Mouse (Mus musculus) cerebellum, adult 9-10 months (tissue): ENCODE results near the gene Rorb.

Source experiments
- DNase-seq: peaks from one replicate; pipeline ENCODE4 v3.0.0; 2022

Gene Rorb

DNA sequence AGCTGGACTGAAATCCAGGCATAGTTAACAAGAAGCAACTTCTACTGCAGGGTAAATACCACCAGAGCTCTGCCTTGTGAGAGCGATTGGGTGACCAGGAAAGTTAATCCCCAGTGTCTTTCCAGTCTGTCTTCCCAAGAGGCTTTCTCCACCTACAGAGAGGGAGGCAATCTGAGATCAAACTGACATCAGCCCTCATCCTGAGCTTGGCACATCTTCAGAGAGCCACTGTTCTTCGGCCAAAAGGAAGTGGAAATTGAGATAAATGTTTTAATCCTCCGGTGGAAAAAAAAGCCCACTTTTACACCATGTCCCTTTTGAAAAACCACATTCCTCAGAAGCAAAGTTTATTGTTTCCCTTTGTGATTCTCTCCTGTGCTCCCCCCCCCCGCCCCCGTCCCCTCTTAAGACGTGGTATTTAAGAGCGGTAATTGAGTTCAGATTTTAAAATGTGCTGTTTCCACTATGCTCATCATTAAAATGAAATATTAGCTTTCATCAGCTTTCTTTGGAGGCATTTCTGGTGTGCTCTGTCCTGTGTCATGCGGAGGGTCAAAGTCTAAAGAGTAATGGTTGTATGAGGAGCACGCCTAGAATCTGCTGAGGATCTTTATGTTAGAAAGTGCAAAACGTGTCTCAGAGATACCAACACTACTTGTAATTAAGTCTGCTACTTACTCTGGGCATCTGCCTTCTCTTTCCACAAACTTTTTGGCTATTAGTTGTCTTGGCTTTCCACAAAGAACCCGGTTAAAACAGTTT, 223.2 kb downstream of the Rorb start:
- peak; percentile 4 for DNase-seq

DNA sequence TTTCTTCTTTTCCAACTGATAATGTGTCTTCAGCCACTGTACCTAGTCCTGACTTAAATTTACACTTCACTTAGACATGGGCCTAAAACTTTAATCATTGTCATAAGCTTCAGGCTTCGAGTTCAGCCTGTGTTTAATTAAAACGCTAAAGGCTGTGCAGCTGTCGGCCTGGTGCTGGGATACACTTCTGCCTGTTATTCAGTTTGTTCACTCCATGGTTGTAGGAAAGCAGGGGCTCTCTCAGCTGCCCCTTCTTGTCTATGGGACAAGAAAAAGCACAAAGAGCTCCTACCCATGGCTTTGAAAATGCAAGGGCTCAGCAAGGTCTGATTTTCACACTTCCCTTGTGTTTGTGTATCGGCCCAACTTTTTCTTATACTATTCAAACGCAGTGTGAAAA, 229.8 kb downstream of the Rorb start:
- no peak for DNase-seq
